Mouse (Mus musculus): ENCODE results near the gene Sfxn5.

GRCm38 (mm10) chr6:85346028-85346634, 12.9 kb upstream of the Sfxn5 start:
- TF ChIP-seq CTCF (IDR thresholded peaks at IDR 0.05), result peak; percentile 97
- no peak for TF ChIP-seq EP300 (IDR thresholded peaks at IDR 0.05)
